Mouse (Mus musculus): ENCODE data around the gene Gm27021. TPM values are rescaled to one million over a fixed set of nuclear protein-coding genes. Genes with fewer than 3 reads are reported as not detected.

Gene Gm27021
- 3.0 and 3.8 TPM in 2 replicates for polyA plus RNA-seq (2012; rRNA removed)

GRCm38 (mm10) chr8:120667561-120668373 lies at the start of gene Gm27021, which contains the start of gene Cox4i1:
TSS of gene Gm27021 (minus strand) at chr8:120668079.
TSS of gene Cox4i1 (plus strand) at chr8:120668222.

GRCm38 (mm10) chr8:120668374-120668905 lies 561 bp upstream of the Gm27021 start, which contains the start of gene Emc8:
TSS of gene Emc8 (minus strand) at chr8:120668573.

GRCm38 (mm10) chr8:120647532-120647931 lies 20.3 kb downstream of the Gm27021 start, which contains the start of gene 1190005I06Rik:
TSS of gene 1190005I06Rik (minus strand) at chr8:120647632.

GRCm38 (mm10) chr8:120588908-120589771 lies 78.7 kb downstream of the Gm27021 start, which contains the start of gene Gins2:
TSS of gene Gins2 (minus strand) at chr8:120589304.

Other genes starting within 250 kb of the Gm27021 start
- 28.7 and 30.4 TPM in 2 replicates for gene Gins2, start 78.8 kb downstream of the Gm27021 start, polyA plus RNA-seq (2012; rRNA removed)
- gene 1190005I06Rik, start 20.4 kb downstream of the Gm27021 start, polyA plus RNA-seq (2012; rRNA removed) = 6.4 and 7.0 TPM in 2 replicates
- gene Cox4i1, start 143 bp upstream of the Gm27021 start, polyA plus RNA-seq (2012; rRNA removed) = 1,286 and 1,306 TPM in 2 replicates
- 87.3 and 92.8 TPM in 2 replicates for gene Emc8, start 494 bp upstream of the Gm27021 start, polyA plus RNA-seq (2012; rRNA removed)
- 1.9 and 2.0 TPM in 2 replicates for gene Irf8, start 68.3 kb upstream of the Gm27021 start, polyA plus RNA-seq (2012; rRNA removed)

Measured in central nervous system, embryonic 14 days (tissue).